In the genomic region with DNA sequence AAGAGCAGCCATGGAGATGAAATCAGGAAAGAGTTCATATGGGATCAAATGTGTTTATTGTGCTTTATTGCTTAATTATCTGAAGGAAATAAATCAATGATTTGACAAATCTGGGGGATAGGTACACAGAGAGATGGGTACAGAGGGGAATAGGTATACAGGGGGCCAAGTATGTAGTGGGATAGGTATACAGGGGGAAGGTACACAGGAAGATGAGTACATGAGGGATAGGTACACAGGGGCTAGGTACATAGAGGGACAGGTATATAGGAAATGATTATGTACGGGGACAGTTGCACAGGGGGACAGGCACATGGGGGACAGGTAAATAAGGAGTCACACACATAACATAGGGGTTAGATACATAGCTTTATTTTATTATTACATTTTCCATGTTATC, we compare ENCODE assay signal across 15 mouse cellular contexts. TPM values are rescaled to one million over a fixed set of nuclear protein-coding genes. Genes with fewer than 3 reads are reported as not detected.
DNase-seq lines count a peak whose midpoint lies in the region; ATAC-seq and TF ChIP-seq lines count a peak whose summit lies in the region.
"Had no signal": no experiment of that assay in that cellular context is flagged by ENCODE, and none has a peak within 500 bp of the region (broad histone marks: within the 10 kb centered on the region; RNA-seq: fewer than 3 reads in every experiment).

No protein-coding gene starts in this region.

- no peak overlapping the region for H3K4me2 ChIP-seq in forebrain, embryonic 15.5 days (replicated peaks)
- no peak overlapping the region for H3K4me2 ChIP-seq in forebrain, embryonic 12.5 days
- no peak overlapping the region for H3K4me2 ChIP-seq in kidney, embryonic 15.5 days
- H3K4me2 ChIP-seq in kidney, embryonic 16.5 days (replicated peaks; ENCODE audit: low read depth, low read length) = no peak overlapping the region
- H3K4me2 ChIP-seq in midbrain, embryonic 15.5 days = no peak overlapping the region
- H3K4me2 ChIP-seq in midbrain, postnatal 0 days (ENCODE audit: low read depth, low read length, poor library complexity, severe bottlenecking) = no peak overlapping the region
- H3K4me2 ChIP-seq in neural tube, embryonic 15.5 days = no peak overlapping the region
- H3K4me2 ChIP-seq: embryonic facial prominence, embryonic 13.5 days had no signal

- H3K36me3 ChIP-seq in forebrain, embryonic 15.5 days = no peaks in the 10 kb centered on the region
- H3K36me3 ChIP-seq in forebrain, embryonic 12.5 days (replicated peaks) = no peaks in the 10 kb centered on the region
- no peaks in the 10 kb centered on the region for H3K36me3 ChIP-seq in kidney, embryonic 15.5 days
- no peaks in the 10 kb centered on the region for H3K36me3 ChIP-seq in kidney, embryonic 16.5 days (ENCODE audit: insufficient read depth, low read length)
- H3K36me3 ChIP-seq in midbrain, embryonic 15.5 days (replicated peaks) = no peaks in the 10 kb centered on the region
- H3K36me3 ChIP-seq in midbrain, postnatal 0 days (ENCODE audit: insufficient read depth, low read length) = no peaks in the 10 kb centered on the region
- H3K36me3 ChIP-seq in neural tube, embryonic 15.5 days = no peaks in the 10 kb centered on the region
- H3K36me3 ChIP-seq: embryonic facial prominence, embryonic 13.5 days; heart, embryonic 12.5 days; hindbrain, embryonic 10.5 days; hindbrain, embryonic 15.5 days had no signal

- no peak for TF ChIP-seq CTCF in midbrain, postnatal 0 days (IDR thresholded peaks at IDR 0.05)

- 100% methylated on average over 1 of the region's 1 CpGs for WGBS in forebrain, embryonic 15.5 days
- 86% methylated on average over 1 of the region's 1 CpGs for WGBS in forebrain, embryonic 12.5 days
- WGBS in kidney, embryonic 15.5 days = 93% methylated on average over 1 of the region's 1 CpGs
- WGBS in kidney, embryonic 16.5 days = 100% methylated on average over 1 of the region's 1 CpGs
- 100% methylated on average over 1 of the region's 1 CpGs for WGBS in midbrain, embryonic 15.5 days
- 97% methylated on average over 1 of the region's 1 CpGs for WGBS in midbrain, postnatal 0 days
- WGBS in neural tube, embryonic 15.5 days = 100% methylated on average over 1 of the region's 1 CpGs

- H3K27ac ChIP-seq in forebrain, embryonic 15.5 days (replicated peaks) = no peak overlapping the region
- no peak overlapping the region for H3K27ac ChIP-seq in forebrain, embryonic 12.5 days
- no peak overlapping the region for H3K27ac ChIP-seq in kidney, embryonic 15.5 days
- H3K27ac ChIP-seq in kidney, embryonic 16.5 days (ENCODE audit: low read length) = no peak overlapping the region
- no peak overlapping the region for H3K27ac ChIP-seq in midbrain, embryonic 15.5 days
- no peak overlapping the region for H3K27ac ChIP-seq in midbrain, postnatal 0 days (ENCODE audit: low read depth, low read length)
- H3K27ac ChIP-seq in neural tube, embryonic 15.5 days (replicated peaks) = no peak overlapping the region
- H3K27ac ChIP-seq: embryonic facial prominence, embryonic 13.5 days; heart, adult 2 months; hindbrain, embryonic 10.5 days had no signal

- no peak for DNase-seq in midbrain, postnatal 0 days (ENCODE audit: low spot score)
- DNase-seq: gastrocnemius, postnatal 10 days had no signal

- no peak overlapping the region for H3K4me3 ChIP-seq in forebrain, embryonic 15.5 days
- H3K4me3 ChIP-seq in forebrain, embryonic 12.5 days (replicated peaks) = no peak overlapping the region
- no peak overlapping the region for H3K4me3 ChIP-seq in kidney, embryonic 15.5 days (replicated peaks)
- no peak overlapping the region for H3K4me3 ChIP-seq in kidney, embryonic 16.5 days (ENCODE audit: low read length)
- H3K4me3 ChIP-seq in midbrain, embryonic 15.5 days = no peak overlapping the region
- H3K4me3 ChIP-seq in midbrain, postnatal 0 days (ENCODE audit: low read depth, low read length) = no peak overlapping the region
- no peak overlapping the region for H3K4me3 ChIP-seq in neural tube, embryonic 15.5 days (replicated peaks)
- H3K4me3 ChIP-seq: embryonic facial prominence, embryonic 13.5 days; heart, adult 2 months; heart, embryonic 12.5 days; hindbrain, embryonic 10.5 days; hindbrain, embryonic 15.5 days had no signal

- no peaks in the 10 kb centered on the region for H3K9me3 ChIP-seq in forebrain, embryonic 15.5 days
- no peaks in the 10 kb centered on the region for H3K9me3 ChIP-seq in forebrain, embryonic 12.5 days
- H3K9me3 ChIP-seq in kidney, embryonic 15.5 days (replicated peaks) = peaks cover 4% of the 10 kb centered on the region; the same call in 1 of the 2 replicates
- peaks cover 10% of the 10 kb centered on the region for H3K9me3 ChIP-seq in kidney, embryonic 16.5 days (ENCODE audit: low read length)
- no peaks in the 10 kb centered on the region for H3K9me3 ChIP-seq in midbrain, embryonic 15.5 days
- no peaks in the 10 kb centered on the region for H3K9me3 ChIP-seq in midbrain, postnatal 0 days (ENCODE audit: low read length)
- H3K9me3 ChIP-seq in neural tube, embryonic 15.5 days (replicated peaks) = 0 out of 2 replicates have a peak, but pooled peaks cover 2% of the 10 kb centered on the region
- H3K9me3 ChIP-seq: hindbrain, embryonic 10.5 days; hindbrain, embryonic 15.5 days had no signal

- no peaks in the 10 kb centered on the region for H3K27me3 ChIP-seq in forebrain, embryonic 15.5 days
- H3K27me3 ChIP-seq in forebrain, embryonic 12.5 days = no peaks in the 10 kb centered on the region; the same call in 1 of the 2 replicates
- no peaks in the 10 kb centered on the region for H3K27me3 ChIP-seq in kidney, embryonic 15.5 days
- no peaks in the 10 kb centered on the region for H3K27me3 ChIP-seq in kidney, embryonic 16.5 days (ENCODE audit: insufficient read depth, low read length)
- H3K27me3 ChIP-seq in midbrain, embryonic 15.5 days (replicated peaks) = no peaks in the 10 kb centered on the region
- H3K27me3 ChIP-seq in midbrain, postnatal 0 days (ENCODE audit: insufficient read depth, low read length) = no peaks in the 10 kb centered on the region
- H3K27me3 ChIP-seq in neural tube, embryonic 15.5 days (replicated peaks) = no peaks in the 10 kb centered on the region
- H3K27me3 ChIP-seq: CH12.LX; embryonic facial prominence, embryonic 13.5 days; heart, embryonic 12.5 days; hindbrain, embryonic 15.5 days; Patski had no signal

- H3K4me1 ChIP-seq in forebrain, embryonic 15.5 days = no peaks in the 10 kb centered on the region
- H3K4me1 ChIP-seq in forebrain, embryonic 12.5 days = no peaks in the 10 kb centered on the region
- no peaks in the 10 kb centered on the region for H3K4me1 ChIP-seq in kidney, embryonic 15.5 days
- H3K4me1 ChIP-seq in kidney, embryonic 16.5 days (ENCODE audit: insufficient read depth, low read length) = no peaks in the 10 kb centered on the region
- H3K4me1 ChIP-seq in midbrain, embryonic 15.5 days = peaks cover 4% of the 10 kb centered on the region; the same call in 1 of the 2 replicates
- no peaks in the 10 kb centered on the region for H3K4me1 ChIP-seq in midbrain, postnatal 0 days (ENCODE audit: insufficient read depth, low read length)
- H3K4me1 ChIP-seq in neural tube, embryonic 15.5 days = 0 out of 2 replicates have a peak, but pooled peaks cover 5% of the 10 kb centered on the region
- H3K4me1 ChIP-seq: embryonic facial prominence, embryonic 13.5 days; heart, embryonic 12.5 days; hindbrain, embryonic 10.5 days had no signal

- H3K9ac ChIP-seq in forebrain, embryonic 15.5 days (replicated peaks) = no peak overlapping the region
- no peak overlapping the region for H3K9ac ChIP-seq in forebrain, embryonic 12.5 days
- no peak overlapping the region for H3K9ac ChIP-seq in kidney, embryonic 15.5 days
- no peak overlapping the region for H3K9ac ChIP-seq in kidney, embryonic 16.5 days (replicated peaks; ENCODE audit: low read length)
- no peak overlapping the region for H3K9ac ChIP-seq in midbrain, embryonic 15.5 days
- no peak overlapping the region for H3K9ac ChIP-seq in midbrain, postnatal 0 days (replicated peaks; ENCODE audit: low read length, poor library complexity, severe bottlenecking)
- no peak overlapping the region for H3K9ac ChIP-seq in neural tube, embryonic 15.5 days (replicated peaks)
- H3K9ac ChIP-seq: embryonic facial prominence, embryonic 13.5 days; heart, embryonic 12.5 days; hindbrain, embryonic 15.5 days had no signal

- 0 out of 2 replicates have a peak, but pooled peaks have one; percentile 35 for ATAC-seq in forebrain, embryonic 15.5 days (replicated peaks)
- ATAC-seq in forebrain, embryonic 12.5 days (ENCODE audit: low FRiP score) = no peak
- ATAC-seq in kidney, embryonic 15.5 days (replicated peaks; ENCODE audit: low FRiP score) = 0 out of 2 replicates have a peak, but pooled peaks have one; percentile 36
- ATAC-seq in kidney, embryonic 16.5 days (ENCODE audit: low FRiP score, low TSS enrichment) = no peak
- ATAC-seq in midbrain, embryonic 15.5 days (replicated peaks) = peak; percentile 60
- ATAC-seq in midbrain, postnatal 0 days (ENCODE audit: low FRiP score) = no peak
- ATAC-seq in neural tube, embryonic 15.5 days (ENCODE audit: low FRiP score) = 0 out of 2 replicates have a peak, but pooled peaks have one; percentile 35
- ATAC-seq: Patski had no signal

RNA-seq across cellular contexts. Expression of a gene that starts 21.4 kb away (rescaled TPM):
- polyA plus RNA-seq in forebrain, embryonic 15.5 days (2015; fragmentation: Nextera tagmentation; extraction: Ambion mirVana) = 97.2 and 108 TPM in 2 replicates
- polyA plus RNA-seq in forebrain, embryonic 12.5 days (2016; fragmentation: Nextera tagmentation; extraction: Ambion mirVana) = 155 and 156 TPM in 2 replicates
- polyA plus RNA-seq in kidney, embryonic 15.5 days (2015; fragmentation: Nextera tagmentation; extraction: Ambion mirVana) = 139 TPM in 2 replicates
- 114 and 128 TPM in 2 replicates for polyA plus RNA-seq in kidney, embryonic 16.5 days (2015; fragmentation: Nextera tagmentation; extraction: Ambion mirVana)
- 59.1 and 60.3 TPM in 2 replicates for polyA plus RNA-seq in midbrain, embryonic 15.5 days (2015; fragmentation: Nextera tagmentation; extraction: Ambion mirVana)
- 22.2 and 34.8 TPM in 2 replicates for total RNA-seq in midbrain, postnatal 0 days (2014; rRNA removed)
- 50.5 and 50.7 TPM in 2 replicates for polyA plus RNA-seq in midbrain, postnatal 0 days (2015; fragmentation: Nextera tagmentation; extraction: Ambion mirVana)
- 58.2 and 71.7 TPM in 2 replicates for polyA plus RNA-seq in neural tube, embryonic 15.5 days (2015; fragmentation: Nextera tagmentation; extraction: Ambion mirVana)

RNA-seq across cellular contexts. Expression of a gene that starts 29.6 kb away (rescaled TPM):
- polyA plus RNA-seq in forebrain, embryonic 15.5 days (2015; fragmentation: Nextera tagmentation; extraction: Ambion mirVana) = 1.3 TPM in 2 replicates
- polyA plus RNA-seq in forebrain, embryonic 12.5 days (2016; fragmentation: Nextera tagmentation; extraction: Ambion mirVana) = 3.5 and 3.7 TPM in 2 replicates
- 0.69 and 0.93 TPM in 2 replicates for polyA plus RNA-seq in kidney, embryonic 15.5 days (2015; fragmentation: Nextera tagmentation; extraction: Ambion mirVana)
- 0.59 and 1.0 TPM in 2 replicates for polyA plus RNA-seq in kidney, embryonic 16.5 days (2015; fragmentation: Nextera tagmentation; extraction: Ambion mirVana)
- 1.2 and 1.8 TPM in 2 replicates for polyA plus RNA-seq in midbrain, embryonic 15.5 days (2015; fragmentation: Nextera tagmentation; extraction: Ambion mirVana)
- total RNA-seq in midbrain, postnatal 0 days (2014; rRNA removed) = 4.6 and 5.2 TPM in 2 replicates
- 0.50 and 0.64 TPM in 2 replicates for polyA plus RNA-seq in midbrain, postnatal 0 days (2015; fragmentation: Nextera tagmentation; extraction: Ambion mirVana)
- polyA plus RNA-seq in neural tube, embryonic 15.5 days (2015; fragmentation: Nextera tagmentation; extraction: Ambion mirVana) = 0.43 and 0.59 TPM in 2 replicates
- total RNA-seq: CH12.LX had no signal

Comparison
In these comparisons a context has a peak if more than half of its experiments do, and no peak if none do; other contexts are left out.
1. ATAC-seq: peak in forebrain, embryonic 15.5 days (single experiment), kidney, embryonic 15.5 days (single experiment), midbrain, embryonic 15.5 days (single experiment) and neural tube, embryonic 15.5 days (single experiment); none in forebrain, embryonic 12.5 days (single experiment), kidney, embryonic 16.5 days (single experiment) and midbrain, postnatal 0 days (single experiment).